Mouse (Mus musculus) E14TG2a.4 (cell line): Measurements from ENCODE around the gene Eif3g.

Source experiments
- CTCF ChIP-seq: conservative IDR thresholded peaks from 2 replicates; pipeline ENCODE4 v1.5.1; 2014; ENCODE audit warnings: low read length
- NANOG ChIP-seq: IDR thresholded peaks from 2 replicates; pipeline ENCODE4 v1.6.1; 2014; ENCODE audit warnings: borderline replicate concordance, low read length, mixed read lengths
- POU5F1 ChIP-seq: IDR thresholded peaks from 2 replicates; pipeline ENCODE4 v1.6.1; 2014; ENCODE audit warnings: low read length, borderline replicate concordance

DNA sequence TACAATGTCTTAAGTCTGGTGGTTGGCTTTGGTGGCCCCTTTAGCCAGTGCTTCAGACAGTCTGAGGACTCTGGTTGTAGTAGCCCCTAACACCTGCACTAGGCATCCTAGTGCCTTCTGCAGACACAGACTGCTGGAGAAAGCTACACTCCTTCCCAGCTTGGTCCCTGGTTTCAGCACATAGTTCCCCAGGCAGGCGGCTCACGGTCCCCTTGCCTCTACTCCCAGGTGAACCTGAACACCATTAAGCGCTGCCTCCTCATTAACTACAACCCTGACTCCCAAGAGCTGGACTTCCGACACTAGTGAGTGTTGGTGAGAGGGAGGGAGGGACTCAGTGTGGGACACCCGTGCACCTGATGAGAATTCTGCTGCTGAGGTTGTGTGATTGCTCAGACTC, 8.0 kb downstream of the Eif3g start:
- TF ChIP-seq CTCF (no peak), NANOG (no peak), POU5F1 (no peak)
